Mouse (Mus musculus): ENCODE measurements around the gene Emc7.

Gene Emc7

GRCm38 (mm10) chr2:112476554-112476953 lies 21.8 kb downstream of the Emc7 start:
- DNase-seq (ENCODE audit: low spot score): no peak

GRCm38 (mm10) chr2:112480669-112481068 lies 25.9 kb downstream of the Emc7 start, which contains the start of gene Chrm5:
Gene Chrm5, minus strand, starts transcription at chr2:112480769.
- no peak for DNase-seq (ENCODE audit: low spot score)

GRCm38 (mm10) chr2:112481564-112481963 lies 26.8 kb downstream of the Emc7 start:
- peak; percentile 84 for DNase-seq (ENCODE audit: low spot score)

- no peak for DNase-seq (ENCODE audit: low spot score)
These were observed 27.9 kb downstream of the Emc7 start for GRCm38 (mm10) chr2:112482533-112483333.

GRCm38 (mm10) chr2:112483334-112483651 lies 28.5 kb downstream of the Emc7 start:
- no peak for DNase-seq (ENCODE audit: low spot score)

GRCm38 (mm10) chr2:112484886-112485285 lies 30.1 kb downstream of the Emc7 start:
- no peak for DNase-seq (ENCODE audit: low spot score)

GRCm38 (mm10) chr2:112490483-112491196 lies 35.8 kb downstream of the Emc7 start:
- no peak for DNase-seq (ENCODE audit: low spot score)

GRCm38 (mm10) chr2:112491629-112492028 lies 36.8 kb downstream of the Emc7 start:
- no peak for DNase-seq (ENCODE audit: low spot score)

GRCm38 (mm10) chr2:112492431-112492855 lies 37.6 kb downstream of the Emc7 start:
- peak; percentile 75 for DNase-seq (ENCODE audit: low spot score)

GRCm38 (mm10) chr2:112492856-112493538 lies 38.2 kb downstream of the Emc7 start, which contains the start of gene Aven:
Gene Aven, plus strand, starts transcription at chr2:112492964.
- peak; percentile 83 for DNase-seq (ENCODE audit: low spot score)

- DNase-seq (ENCODE audit: low spot score): no peak
These were observed 38.9 kb downstream of the Emc7 start for GRCm38 (mm10) chr2:112493539-112494260.

GRCm38 (mm10) chr2:112497851-112498250 lies 43.1 kb downstream of the Emc7 start:
- no peak for DNase-seq (ENCODE audit: low spot score)

GRCm38 (mm10) chr2:112501209-112501608 lies 46.4 kb downstream of the Emc7 start:
- DNase-seq (ENCODE audit: low spot score): peak; percentile 88

GRCm38 (mm10) chr2:112503978-112504377 lies 49.2 kb downstream of the Emc7 start:
- DNase-seq (ENCODE audit: low spot score): no peak

- DNase-seq (ENCODE audit: low spot score): no peak
These were observed 52.1 kb downstream of the Emc7 start for GRCm38 (mm10) chr2:112506841-112507435.

- no peak for DNase-seq (ENCODE audit: low spot score)
These were observed 52.6 kb downstream of the Emc7 start for GRCm38 (mm10) chr2:112507444-112507843.

GRCm38 (mm10) chr2:112510140-112510539 lies 55.3 kb downstream of the Emc7 start:
- no peak for DNase-seq (ENCODE audit: low spot score)

- no peak for DNase-seq (ENCODE audit: low spot score)
These were observed 58.2 kb downstream of the Emc7 start for GRCm38 (mm10) chr2:112513036-112513435.

GRCm38 (mm10) chr2:112516728-112517127 lies 61.9 kb downstream of the Emc7 start:
- no peak for DNase-seq (ENCODE audit: low spot score)

GRCm38 (mm10) chr2:112517218-112517617 lies 62.4 kb downstream of the Emc7 start:
- DNase-seq (ENCODE audit: low spot score): no peak

GRCm38 (mm10) chr2:112518541-112518940 lies 63.7 kb downstream of the Emc7 start:
- DNase-seq (ENCODE audit: low spot score): no peak
